Mouse (Mus musculus) layer of hippocampus, postnatal 36 days (tissue): ENCODE data around the gene Zfp39. TPM values are rescaled to one million over a fixed set of nuclear protein-coding genes. Genes with fewer than 3 reads are reported as not detected.
"Not testable (repeated sequence)": the region's sequence is repeated elsewhere in the genome, so short reads cannot be mapped to it uniquely, and the experiment has no call there.

ENCODE experiments used
- DNase-seq, 2 experiments: peaks; one replicate each; pipeline ENCODE4 v3.0.0; 2022
- total RNA-seq, 2 experiments: library from RNA; stranded (reverse); gene quantifications; 2 replicates each; pipeline ENCODE4 v1.2.3; 2021

Gene Zfp39
- total RNA-seq, 2 experiments from 2014 or later, result 8.4 to 9.2 TPM

- DNase-seq, result no peak
These were observed 18.4 kb upstream of the Zfp39 start for GRCm38 (mm10) chr11:58922420-58922819.

DNA sequence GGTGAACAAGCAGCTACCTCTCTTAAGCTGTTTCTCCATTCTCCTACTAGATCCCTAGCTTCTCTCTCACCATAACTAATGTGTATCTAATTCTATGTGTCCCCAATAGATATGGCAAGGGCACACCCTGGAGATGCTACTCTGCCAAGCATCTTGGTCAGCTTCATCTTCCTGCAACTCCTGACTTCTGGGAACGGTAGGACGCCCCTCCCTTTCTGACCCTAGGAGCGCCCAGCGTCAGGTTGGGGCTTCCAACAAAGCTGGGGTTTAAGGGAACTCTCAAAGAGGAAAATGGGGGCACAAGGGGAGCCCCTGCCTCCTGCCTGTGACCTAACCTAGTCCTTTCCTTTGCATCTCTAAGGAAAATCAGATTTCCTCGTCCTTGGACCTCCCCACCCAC lies 14.7 kb upstream of the Zfp39 start:
- no peak for DNase-seq

DNA sequence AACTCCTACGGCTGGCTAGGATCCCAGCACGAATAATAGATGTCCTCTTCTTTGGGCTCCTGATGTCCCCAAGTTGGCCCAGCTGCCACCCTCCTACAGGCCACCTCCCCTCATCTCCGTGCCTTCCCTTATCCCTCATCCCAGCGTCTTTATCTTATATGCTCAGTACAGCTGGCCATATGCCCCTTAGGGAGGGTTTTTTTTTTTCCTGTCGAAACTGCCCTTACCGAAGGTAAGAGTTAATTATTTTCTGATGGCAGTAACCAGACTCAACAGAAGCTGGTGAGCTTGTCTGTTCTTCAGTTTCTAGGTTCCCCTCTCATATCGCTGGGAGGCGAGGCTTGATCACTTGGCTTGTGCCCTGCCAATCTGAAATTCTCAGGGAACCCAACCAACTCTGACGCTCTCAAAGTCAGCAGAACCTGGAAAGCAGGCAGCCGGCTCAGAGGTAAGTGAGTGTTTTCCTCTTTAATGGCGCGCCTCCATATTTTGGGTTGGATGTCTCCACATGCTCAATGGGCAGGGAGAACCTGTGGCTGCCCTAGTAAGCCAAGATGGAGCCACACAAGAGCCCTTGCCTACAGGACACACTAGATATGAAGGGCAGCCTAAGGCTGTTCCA lies 13.8 kb upstream of the Zfp39 start, which contains the start of gene Btnl10:
Gene Btnl10, plus strand, starts transcription at position 164 of the 622 bp plus-strand sequence.
- no peak for DNase-seq

DNA sequence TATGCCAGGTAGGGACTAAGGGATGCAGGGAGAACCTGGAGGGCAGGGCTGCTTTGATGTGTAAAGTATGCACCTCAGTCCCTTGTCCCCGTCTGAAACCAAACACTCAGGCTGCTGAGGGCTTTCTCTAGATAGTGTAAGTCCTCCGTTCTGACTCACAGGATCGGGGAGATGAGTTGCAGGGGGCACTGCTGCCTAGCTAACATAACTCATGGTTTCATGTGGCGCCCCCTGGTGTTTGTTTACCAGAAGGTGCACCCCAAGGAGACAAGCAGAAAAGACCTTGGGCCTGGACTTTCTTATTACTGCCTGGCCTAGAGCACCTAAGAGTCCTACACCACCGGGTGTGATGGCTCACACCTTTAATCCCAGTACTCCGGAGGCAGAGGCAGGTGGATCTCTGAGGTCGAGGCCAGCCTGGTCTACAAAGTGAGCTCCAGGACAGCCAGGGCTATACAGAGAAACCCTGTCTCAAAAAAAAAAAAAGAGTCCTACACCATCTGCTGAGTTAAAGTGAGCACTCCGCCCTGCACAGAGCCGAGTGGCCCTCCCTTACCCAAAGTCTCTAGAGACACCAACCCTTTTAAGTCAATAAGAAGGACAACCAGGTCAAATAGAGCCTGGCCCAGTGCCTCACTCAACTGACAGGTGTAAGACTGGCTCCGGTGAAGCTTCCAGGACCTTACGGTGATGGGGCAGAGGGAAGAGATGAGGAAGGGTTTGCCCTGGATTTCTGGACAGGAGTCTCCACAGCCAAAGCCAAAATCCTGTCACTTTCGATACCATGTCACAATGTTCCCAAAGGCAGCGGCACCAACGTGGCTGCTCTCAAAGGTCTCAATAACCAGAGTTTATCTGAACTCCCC lies 13.1 kb upstream of the Zfp39 start:
- no peak for DNase-seq

DNA sequence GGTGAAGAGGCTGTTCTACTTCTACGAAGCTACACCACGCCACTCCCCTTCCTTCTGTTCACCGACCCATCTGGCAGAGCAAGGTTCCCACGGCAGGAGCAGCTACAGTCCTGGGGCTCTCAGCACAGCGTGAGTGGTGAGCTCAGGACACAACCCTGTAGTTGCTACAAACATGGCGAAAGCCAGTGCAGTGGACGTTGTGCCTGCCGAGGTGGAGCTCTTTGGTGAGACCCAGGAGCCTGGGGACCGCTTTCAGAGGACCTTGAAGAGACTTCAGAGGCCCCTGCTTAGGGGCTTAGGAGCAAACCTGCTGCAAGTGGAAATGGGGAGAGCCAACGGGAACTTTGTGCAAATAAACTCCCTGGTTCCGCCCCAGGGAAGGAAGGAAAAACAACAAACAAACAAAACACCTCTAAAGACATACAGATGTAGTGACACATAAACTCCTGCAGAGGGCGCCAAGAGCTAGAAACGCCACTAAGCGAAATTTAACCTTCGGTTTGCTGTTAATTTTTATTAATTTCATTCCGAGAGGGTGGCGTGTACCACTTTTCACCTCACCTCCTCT lies 10.5 kb upstream of the Zfp39 start:
- DNase-seq, result no peak

DNA sequence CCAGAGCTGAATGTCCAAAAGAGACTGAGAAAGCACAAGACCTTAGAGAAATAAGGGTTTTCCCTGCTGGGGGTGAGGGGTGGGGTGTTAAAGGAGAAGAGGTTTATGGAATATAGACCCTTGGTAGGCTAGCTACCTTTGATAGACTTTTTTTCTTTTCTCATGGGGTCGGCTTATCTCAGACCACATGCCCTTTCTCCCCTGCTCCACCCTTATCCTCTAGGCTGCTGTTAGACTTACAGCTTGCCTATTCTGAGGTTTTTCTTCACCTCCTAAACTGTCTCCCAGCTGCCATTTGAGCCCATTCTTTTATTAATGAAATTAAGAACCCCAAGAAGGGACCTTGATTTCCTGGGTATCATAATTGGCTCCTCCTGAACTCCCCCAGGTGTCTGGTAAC lies 9.8 kb upstream of the Zfp39 start:
- no peak for DNase-seq

GRCm38 (mm10) chr11:58904838-58905237 lies 813 bp upstream of the Zfp39 start:
- no peak for DNase-seq

DNA sequence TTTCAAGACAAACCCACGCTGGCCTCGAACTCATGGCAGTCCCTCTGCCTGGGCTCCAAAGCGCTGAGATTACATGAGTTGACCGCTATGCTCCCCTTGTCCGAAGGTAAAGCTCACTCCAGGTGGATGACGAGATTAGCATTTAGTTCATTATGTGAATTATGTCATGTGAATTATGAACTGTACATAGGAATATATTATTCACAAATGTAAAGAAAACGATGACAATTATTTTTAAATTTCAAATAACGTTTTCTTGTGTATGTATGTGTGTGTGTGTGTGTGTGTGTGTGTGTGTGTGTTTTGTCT lies 339 bp upstream of the Zfp39 start:
- DNase-seq, result no peak

GRCm38 (mm10) chr11:58901080-58901479 lies 2.9 kb downstream of the Zfp39 start:
- no peak for DNase-seq

DNA sequence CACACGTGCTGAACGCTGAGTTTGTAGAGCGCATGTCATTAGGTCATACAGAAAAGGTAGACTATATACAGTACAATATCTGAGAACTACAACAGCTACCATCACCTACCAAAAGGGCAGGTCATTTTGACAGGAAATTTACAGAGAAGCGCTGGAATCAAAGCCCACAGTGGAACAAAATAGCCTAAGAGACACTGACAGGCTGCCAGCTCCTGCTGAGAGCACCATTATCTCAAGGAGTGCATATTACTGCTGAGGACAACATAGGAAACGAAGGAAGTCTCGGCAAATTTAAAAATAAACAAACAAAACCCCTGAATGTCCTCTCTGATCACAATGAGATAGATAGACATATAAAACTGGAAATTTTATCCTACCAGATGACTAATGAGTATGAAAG lies 6.5 kb downstream of the Zfp39 start:
- DNase-seq, result no peak

- DNase-seq, result no peak
These were observed 9.6 kb downstream of the Zfp39 start for GRCm38 (mm10) chr11:58894456-58894855.

GRCm38 (mm10) chr11:58890511-58890910 lies 13.5 kb downstream of the Zfp39 start:
- no peak for DNase-seq

DNA sequence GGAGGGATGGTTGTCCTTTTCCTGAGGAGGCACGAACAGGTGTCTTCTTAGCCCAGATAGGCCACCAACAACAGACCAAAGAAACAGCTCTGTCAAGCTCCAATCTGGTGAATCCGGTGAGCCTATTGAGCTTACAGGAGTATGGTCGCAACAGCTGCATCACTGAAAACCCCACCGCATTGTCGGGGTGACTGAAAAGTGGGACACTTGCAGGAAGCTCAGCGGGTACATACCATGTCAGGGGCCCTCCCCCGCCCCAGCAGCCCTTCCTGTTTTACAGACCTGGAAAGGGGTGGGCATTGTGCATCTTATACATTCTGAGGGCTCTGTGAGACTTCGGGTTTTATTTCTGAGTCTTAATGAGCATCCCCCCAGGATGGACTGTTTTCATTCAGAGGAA lies 20.3 kb downstream of the Zfp39 start:
- no peak for DNase-seq

GRCm38 (mm10) chr11:58870961-58871360 lies 33.1 kb downstream of the Zfp39 start:
- DNase-seq, result no peak

- no peak for DNase-seq
These were observed 36.1 kb downstream of the Zfp39 start for GRCm38 (mm10) chr11:58867954-58868330.

- peak; percentile 82 to 83 for DNase-seq
These were observed 36.7 kb downstream of the Zfp39 start, which contains the start of gene 2810021J22Rik for GRCm38 (mm10) chr11:58867039-58867953. Gene 2810021J22Rik (plus strand): TSS chr11:58867216.

GRCm38 (mm10) chr11:58860744-58861143 lies 43.3 kb downstream of the Zfp39 start:
- DNase-seq, result no peak

GRCm38 (mm10) chr11:58849731-58850130 lies 54.3 kb downstream of the Zfp39 start:
- DNase-seq, result no peak

GRCm38 (mm10) chr11:58847636-58848035 lies 56.4 kb downstream of the Zfp39 start:
- no peak for DNase-seq

- peak; percentile 82 to 86 for DNase-seq
These were observed 57.0 kb downstream of the Zfp39 start, which contains the start of gene Gm12258 for GRCm38 (mm10) chr11:58846919-58847461. Gene Gm12258 (plus strand): TSS chr11:58847158.

DNA sequence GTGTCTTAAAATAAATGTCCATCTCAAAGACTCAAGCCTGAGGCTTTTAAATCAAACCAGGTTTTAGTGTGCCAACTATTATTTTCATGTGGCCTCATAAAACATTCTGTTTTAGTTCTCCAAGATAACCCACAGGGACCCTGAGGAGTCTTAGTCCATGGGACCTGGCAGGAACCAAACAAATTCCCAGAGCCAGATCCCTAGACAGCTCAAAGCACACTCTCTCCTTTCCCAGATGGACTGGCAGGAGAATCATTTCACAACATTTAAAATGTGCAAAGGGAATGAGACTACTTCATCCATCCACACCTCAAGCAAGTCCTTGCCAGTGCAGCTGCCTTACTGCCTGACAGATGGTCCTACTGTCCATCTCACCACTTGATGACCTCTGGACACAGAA lies 65.1 kb downstream of the Zfp39 start, which contains the start of gene Olfr311:
Gene Olfr311, plus strand, starts transcription at position 301 of the 400 bp plus-strand sequence.
- DNase-seq, result not testable (repeated sequence)
